Mouse (Mus musculus): ENCODE data around the gene Cpne6. TPM values are rescaled to one million over a fixed set of nuclear protein-coding genes. Genes with fewer than 3 reads are reported as not detected.
A peak's percentile ranks its signal among the peaks of the same experiment; 100 is the strongest.

Gene Cpne6
- polyA plus RNA-seq, 1 experiment from 2014 or later, result 0.16 TPM

- no peak for ATAC-seq (replicated peaks; ENCODE audit: low FRiP score)
Observed at GRCm38 (mm10) chr14:55511037-55511436, 792 bp downstream of the Cpne6 start.

GRCm38 (mm10) chr14:55513927-55514326 lies 3.7 kb downstream of the Cpne6 start:
- WGBS, result 31% methylated on average over 10 of the region's 10 CpGs
- Histone ChIP-seq H3K4me3 (ENCODE audit: low read depth, low read length) (no peak overlapping the region), H3K36me3 (ENCODE audit: control insufficient read depth, insufficient read depth, low read length) (no peaks in the 10 kb centered on the region), H3K9me3 (ENCODE audit: control insufficient read depth, low read length) (no peaks in the 10 kb centered on the region), H3K4me1 (replicated peaks; ENCODE audit: control insufficient read depth, insufficient read depth, low read length) (peaks cover 14% of the 10 kb centered on the region; the same call in 1 of the 2 replicates), H3K4me2 (peak overlapping the region; percentile 35), H3K27me3 (replicated peaks; ENCODE audit: control insufficient read depth, insufficient read depth, low read length) (peaks cover 60% of the 10 kb centered on the region), H3K27ac (ENCODE audit: low read depth, low read length) (no peak overlapping the region), H3K9ac (ENCODE audit: low read depth, low read length) (no peak overlapping the region)
- no peak for DNase-seq (ENCODE audit: low spot score)
- ATAC-seq (replicated peaks; ENCODE audit: low FRiP score), result peak; percentile 72

More at GRCm38 (mm10) chr14:55511037-55511436, 792 bp downstream of the Cpne6 start:
- Histone ChIP-seq H3K4me3 (ENCODE audit: low read depth, low read length) (no peak overlapping the region), H3K4me1 (replicated peaks; ENCODE audit: control insufficient read depth, insufficient read depth, low read length) (peaks cover 14% of the 10 kb centered on the region; the same call in 1 of the 2 replicates), H3K9me3 (ENCODE audit: control insufficient read depth, low read length) (no peaks in the 10 kb centered on the region), H3K36me3 (ENCODE audit: control insufficient read depth, insufficient read depth, low read length) (no peaks in the 10 kb centered on the region), H3K27me3 (replicated peaks; ENCODE audit: control insufficient read depth, insufficient read depth, low read length) (peaks cover 36% of the 10 kb centered on the region), H3K4me2 (no peak overlapping the region), H3K27ac (ENCODE audit: low read depth, low read length) (no peak overlapping the region), H3K9ac (ENCODE audit: low read depth, low read length) (no peak overlapping the region)
- WGBS, result 52% methylated on average over 7 of the region's 7 CpGs
- no peak for DNase-seq (ENCODE audit: low spot score)

- Histone ChIP-seq H3K36me3 (ENCODE audit: control insufficient read depth, insufficient read depth, low read length) (no peaks in the 10 kb centered on the region), H3K27me3 (replicated peaks; ENCODE audit: control insufficient read depth, insufficient read depth, low read length) (peaks cover 76% of the 10 kb centered on the region), H3K4me1 (replicated peaks; ENCODE audit: control insufficient read depth, insufficient read depth, low read length) (peaks cover 9% of the 10 kb centered on the region; the same call in 1 of the 2 replicates), H3K9ac (ENCODE audit: low read depth, low read length) (no peak overlapping the region), H3K4me3 (ENCODE audit: low read depth, low read length) (no peak overlapping the region), H3K9me3 (ENCODE audit: control insufficient read depth, low read length) (no peaks in the 10 kb centered on the region), H3K4me2 (no peak overlapping the region), H3K27ac (ENCODE audit: low read depth, low read length) (no peak overlapping the region)
- 81% methylated on average over 4 of the region's 4 CpGs for WGBS
- DNase-seq (ENCODE audit: low spot score) (no peak), ATAC-seq (replicated peaks; ENCODE audit: low FRiP score) (no peak)
Observed at GRCm38 (mm10) chr14:55515846-55516245, 5.6 kb downstream of the Cpne6 start.

- Histone ChIP-seq H3K9me3 (ENCODE audit: control insufficient read depth, low read length) (no peaks in the 10 kb centered on the region), H3K4me3 (ENCODE audit: low read depth, low read length) (no peak overlapping the region), H3K4me1 (replicated peaks; ENCODE audit: control insufficient read depth, insufficient read depth, low read length) (peaks cover 3% of the 10 kb centered on the region; the same call in 1 of the 2 replicates), H3K36me3 (ENCODE audit: control insufficient read depth, insufficient read depth, low read length) (no peaks in the 10 kb centered on the region), H3K9ac (ENCODE audit: low read depth, low read length) (no peak overlapping the region), H3K4me2 (no peak overlapping the region), H3K27me3 (replicated peaks; ENCODE audit: control insufficient read depth, insufficient read depth, low read length) (peaks cover 81% of the 10 kb centered on the region), H3K27ac (ENCODE audit: low read depth, low read length) (no peak overlapping the region)
- ATAC-seq (replicated peaks; ENCODE audit: low FRiP score) (no peak), DNase-seq (ENCODE audit: low spot score) (no peak)
- 58% methylated on average over 2 of the region's 2 CpGs for WGBS
Observed at GRCm38 (mm10) chr14:55518897-55519296, 8.7 kb downstream of the Cpne6 start.

GRCm38 (mm10) chr14:55519604-55520003 lies 9.4 kb downstream of the Cpne6 start:
- no peak for DNase-seq (ENCODE audit: low spot score)
- Histone ChIP-seq H3K27ac (ENCODE audit: low read depth, low read length) (no peak overlapping the region), H3K9ac (ENCODE audit: low read depth, low read length) (no peak overlapping the region), H3K4me3 (ENCODE audit: low read depth, low read length) (no peak overlapping the region), H3K36me3 (ENCODE audit: control insufficient read depth, insufficient read depth, low read length) (no peaks in the 10 kb centered on the region), H3K27me3 (replicated peaks; ENCODE audit: control insufficient read depth, insufficient read depth, low read length) (peaks cover 88% of the 10 kb centered on the region), H3K4me1 (replicated peaks; ENCODE audit: control insufficient read depth, insufficient read depth, low read length) (no peaks in the 10 kb centered on the region; the same call in 1 of the 2 replicates), H3K4me2 (no peak overlapping the region), H3K9me3 (ENCODE audit: control insufficient read depth, low read length) (no peaks in the 10 kb centered on the region)
- WGBS, result 59% methylated on average over 4 of the region's 4 CpGs
- ATAC-seq (replicated peaks; ENCODE audit: low FRiP score), result no peak

- 1% methylated on average over 61 of the region's 61 CpGs for WGBS
- ATAC-seq (replicated peaks; ENCODE audit: low FRiP score), result no peak; the same call in 1 of the 2 replicates
- Histone ChIP-seq H3K4me3 (ENCODE audit: low read depth, low read length) (peak overlapping the region; percentile 39), H3K9me3 (ENCODE audit: control insufficient read depth, low read length) (no peaks in the 10 kb centered on the region), H3K27me3 (replicated peaks; ENCODE audit: control insufficient read depth, insufficient read depth, low read length) (peaks cover 93% of the 10 kb centered on the region), H3K36me3 (ENCODE audit: control insufficient read depth, insufficient read depth, low read length) (no peaks in the 10 kb centered on the region), H3K4me2 (peak overlapping the region; percentile 75), H3K9ac (ENCODE audit: low read depth, low read length) (no peak overlapping the region), H3K27ac (ENCODE audit: low read depth, low read length) (no peak overlapping the region), H3K4me1 (replicated peaks; ENCODE audit: control insufficient read depth, insufficient read depth, low read length) (no peaks in the 10 kb centered on the region; the same call in 1 of the 2 replicates)
- DNase-seq (ENCODE audit: low spot score), result no peak
Observed at GRCm38 (mm10) chr14:55520451-55521361, 10.5 kb downstream of the Cpne6 start.

GRCm38 (mm10) chr14:55524062-55524461 lies 13.8 kb downstream of the Cpne6 start:
- Histone ChIP-seq H3K27ac (ENCODE audit: low read depth, low read length) (no peak overlapping the region), H3K9me3 (ENCODE audit: control insufficient read depth, low read length) (no peaks in the 10 kb centered on the region), H3K4me3 (ENCODE audit: low read depth, low read length) (no peak overlapping the region), H3K9ac (ENCODE audit: low read depth, low read length) (no peak overlapping the region), H3K27me3 (replicated peaks; ENCODE audit: control insufficient read depth, insufficient read depth, low read length) (peaks cover 64% of the 10 kb centered on the region), H3K4me1 (replicated peaks; ENCODE audit: control insufficient read depth, insufficient read depth, low read length) (no peaks in the 10 kb centered on the region; the same call in 1 of the 2 replicates), H3K4me2 (no peak overlapping the region), H3K36me3 (ENCODE audit: control insufficient read depth, insufficient read depth, low read length) (no peaks in the 10 kb centered on the region)
- DNase-seq (ENCODE audit: low spot score) (no peak), ATAC-seq (replicated peaks; ENCODE audit: low FRiP score) (no peak)
- 34% methylated on average over 4 of the region's 4 CpGs for WGBS

GRCm38 (mm10) chr14:55524785-55525184 lies 14.5 kb downstream of the Cpne6 start, which contains the start of gene Nrl:
Gene Nrl (minus strand): TSS chr14:55524981.
- H3K36me3 ChIP-seq (ENCODE audit: control insufficient read depth, insufficient read depth, low read length), result no peaks in the 10 kb centered on the region

More at GRCm38 (mm10) chr14:55524785-55525184, 14.5 kb downstream of the Cpne6 start, which contains the start of gene Nrl:
- Histone ChIP-seq H3K27me3 (replicated peaks; ENCODE audit: control insufficient read depth, insufficient read depth, low read length) (peaks cover 63% of the 10 kb centered on the region), H3K4me2 (no peak within 1 kb of the TSS), H3K27ac (ENCODE audit: low read depth, low read length) (no peak within 1 kb of the TSS), H3K9me3 (ENCODE audit: control insufficient read depth, low read length) (no peaks in the 10 kb centered on the region), H3K4me3 (ENCODE audit: low read depth, low read length) (no peak within 1 kb of the TSS), H3K4me1 (replicated peaks; ENCODE audit: control insufficient read depth, insufficient read depth, low read length) (no peaks in the 10 kb centered on the region; the same call in 1 of the 2 replicates), H3K9ac (ENCODE audit: low read depth, low read length) (no peak within 1 kb of the TSS)
- ATAC-seq (replicated peaks; ENCODE audit: low FRiP score) (no peak), DNase-seq (ENCODE audit: low spot score) (no peak)
- WGBS, result 12% methylated on average over 8 of the region's 8 CpGs

Data from liver, embryonic 11.5 days (tissue).